Mouse (Mus musculus) hindbrain, embryonic 15.5 days (tissue): ENCODE measurements at regions not wholly inside any gene's neighbourhood (a gene's known extent, or its start where the extent isn't known, plus 50 kb on each side); places are given as distances from the start of the nearest gene placed in this dataset.

Experiments used
- ATAC-seq: fragments of 200-750 bp; cut with Nextera tagmentation; 2 replicates; pipeline ENCODE4 v1.8.0; 2017; ENCODE audit warnings: low read depth, moderate number of reproducible peaks, moderate TSS enrichment; ENCODE audit not compliant: low FRiP score
- H3K27ac ChIP-seq: fragments of 300-500 bp; sonication (generic); replicated peaks from 2 replicates; pipeline ENCODE4 v1.5.1; 2015; ENCODE audit warnings: mild to moderate bottlenecking, inconsistent platforms
- H3K27me3 ChIP-seq: fragments of 300-500 bp; sonication (generic); 2 replicates; pipeline ENCODE4 v1.6.1; 2015; ENCODE audit warnings: control low read depth, inconsistent platforms
- H3K36me3 ChIP-seq: fragments of 300-500 bp; sonication (generic); 2 replicates; pipeline ENCODE4 v1.6.1; 2015; ENCODE audit warnings: control low read depth, inconsistent platforms
- H3K4me1 ChIP-seq: fragments of 300-500 bp; sonication (generic); replicated peaks from 2 replicates; pipeline ENCODE4 v1.6.1; 2015; ENCODE audit warnings: control low read depth, inconsistent platforms
- H3K4me2 ChIP-seq: fragments of 300-500 bp; sonication (generic); 2 replicates; pipeline ENCODE4 v1.6.1; 2015; ENCODE audit warnings: moderate library complexity, mild to moderate bottlenecking, inconsistent platforms
- H3K4me3 ChIP-seq: fragments of 300-500 bp; sonication (generic); 2 replicates; pipeline ENCODE4 v1.5.1; 2015; ENCODE audit warnings: mild to moderate bottlenecking, inconsistent platforms
- H3K9ac ChIP-seq: fragments of 300-500 bp; sonication (generic); 2 replicates; pipeline ENCODE4 v1.6.1; 2015; ENCODE audit warnings: inconsistent platforms
- H3K9me3 ChIP-seq: fragments of 300-500 bp; sonication (generic); 2 replicates; pipeline ENCODE4 v1.6.1; 2016; ENCODE audit warnings: control low read depth, inconsistent platforms
- WGBS: fragments of 180-500 bp; shearing (Covaris S2); methylation state at CpG from one replicate; pipeline ENCODE4 v1.1.7; 2015; 5-methylcytosine and 5-hydroxymethylcytosine counted together

DNA sequence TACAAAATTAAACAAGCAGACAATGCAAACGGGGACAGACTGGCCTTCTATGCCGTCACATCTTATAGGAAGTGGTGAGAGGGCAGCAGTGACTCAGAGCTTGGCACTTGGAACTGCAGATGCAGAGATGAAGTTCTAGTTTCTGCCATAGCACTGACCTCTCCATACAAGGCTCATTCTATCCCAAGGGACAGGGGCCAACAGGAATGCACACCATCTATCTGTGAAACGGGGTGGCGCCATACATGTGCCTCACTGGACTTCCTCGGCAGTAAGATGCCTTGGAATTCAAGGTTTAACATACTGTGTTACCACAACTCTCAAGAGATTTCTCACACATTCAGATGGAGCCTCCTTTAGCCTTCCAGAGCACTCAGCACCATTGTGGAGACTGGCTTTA is 495.6 kb upstream of the Pkn2 start:
- no peak overlapping the region for H3K9ac ChIP-seq
- 93% methylated on average over 5 of the region's 5 CpGs for WGBS
- 0 out of 2 replicates have a peak, but pooled peaks cover 3% of the 10 kb centered on the region for H3K27me3 ChIP-seq
- H3K4me1 ChIP-seq = peaks cover 8% of the 10 kb centered on the region
- H3K27ac ChIP-seq = no peak overlapping the region
- no peaks in the 10 kb centered on the region for H3K36me3 ChIP-seq
- H3K4me3 ChIP-seq = no peak overlapping the region
- ATAC-seq = no peak
- no peak overlapping the region for H3K4me2 ChIP-seq
- H3K9me3 ChIP-seq = no peaks in the 10 kb centered on the region

DNA sequence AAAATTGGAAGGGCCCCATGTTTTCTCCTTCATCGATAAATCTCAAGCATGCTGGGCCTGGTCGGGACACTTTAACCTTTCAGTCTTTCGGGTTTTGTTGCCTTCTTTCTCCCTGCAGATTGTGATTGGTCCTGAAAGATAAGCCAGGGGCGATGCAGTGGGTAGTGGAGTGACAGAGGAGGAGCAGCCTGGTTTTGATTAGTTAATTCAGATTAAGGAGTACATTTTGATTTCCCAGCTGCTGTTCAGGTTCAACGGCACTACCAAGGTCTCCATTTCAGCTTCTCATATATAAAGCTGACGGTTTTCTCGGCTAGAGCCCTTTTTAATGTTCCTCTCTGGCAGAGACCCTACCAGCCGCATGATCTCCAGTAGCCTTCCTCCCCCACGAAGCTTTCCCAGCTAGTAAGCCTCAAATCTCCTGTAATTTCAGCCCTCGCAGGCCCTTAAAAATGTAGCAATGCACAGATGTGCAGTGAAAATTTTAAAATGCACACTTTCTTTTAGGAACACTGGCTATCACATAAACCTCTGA is 493.8 kb upstream of the Pkn2 start:
- H3K27ac ChIP-seq = no peak overlapping the region
- H3K36me3 ChIP-seq = no peaks in the 10 kb centered on the region
- H3K27me3 ChIP-seq = no peaks in the 10 kb centered on the region
- no peak overlapping the region for H3K4me2 ChIP-seq
- H3K4me1 ChIP-seq = peaks cover 8% of the 10 kb centered on the region
- 60% methylated on average over 10 of the region's 10 CpGs for WGBS
- H3K9me3 ChIP-seq = no peaks in the 10 kb centered on the region
- no peak for ATAC-seq
- H3K4me3 ChIP-seq = no peak overlapping the region
- no peak overlapping the region for H3K9ac ChIP-seq

DNA sequence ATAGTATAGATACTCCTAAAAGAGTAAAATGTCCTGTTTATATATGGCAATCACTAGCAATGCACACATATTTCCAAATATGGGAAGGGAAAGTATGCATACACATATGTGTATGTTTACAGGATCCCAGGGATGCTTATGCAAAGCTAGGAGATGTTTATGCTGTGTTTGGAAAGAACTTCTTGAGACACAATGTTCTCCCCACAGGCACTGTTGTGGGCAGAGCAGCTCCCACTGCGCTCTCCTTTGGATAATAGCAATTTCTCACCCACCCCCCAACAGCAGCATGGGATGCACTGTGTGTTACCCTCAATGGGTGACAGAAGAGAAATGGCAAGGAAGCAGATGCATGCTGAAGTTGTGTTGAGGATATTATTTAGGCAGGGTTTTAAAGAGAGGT is 491.7 kb upstream of the Pkn2 start:
- 97% methylated on average over 1 of the region's 1 CpGs for WGBS
- no peak for ATAC-seq
- H3K4me2 ChIP-seq = no peak overlapping the region

DNA sequence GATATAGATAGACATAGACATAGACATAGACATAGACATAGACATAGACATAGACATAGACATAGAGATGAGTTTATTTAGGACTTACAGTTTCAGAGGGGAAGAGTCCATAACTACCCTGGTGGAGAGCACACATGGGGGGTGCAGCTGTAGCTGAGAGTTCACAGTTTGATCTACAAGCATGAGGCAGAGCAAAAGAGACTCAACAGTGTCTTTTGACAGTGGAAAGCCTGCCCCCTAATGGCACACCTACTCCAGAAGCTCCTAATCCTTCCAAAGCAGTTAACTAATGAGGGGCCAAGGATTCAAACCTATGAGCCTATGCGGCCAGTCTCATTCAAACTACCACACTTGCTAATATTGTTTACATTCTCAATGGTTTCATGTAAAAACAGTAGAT is 487.2 kb upstream of the Pkn2 start:
- Histone ChIP-seq H3K4me3 (no peak overlapping the region), H3K27ac (no peak overlapping the region), H3K27me3 (no peaks in the 10 kb centered on the region), H3K36me3 (no peaks in the 10 kb centered on the region), H3K4me1 (no peaks in the 10 kb centered on the region), H3K4me2 (no peak overlapping the region), H3K9me3 (no peaks in the 10 kb centered on the region), H3K9ac (no peak overlapping the region)
- WGBS = 90% methylated on average over 1 of the region's 1 CpGs
- no peak for ATAC-seq

More for the DNA sequence above, 491.7 kb upstream of the Pkn2 start:
- no peak overlapping the region for H3K9ac ChIP-seq
- no peaks in the 10 kb centered on the region for H3K36me3 ChIP-seq
- no peaks in the 10 kb centered on the region for H3K9me3 ChIP-seq
- no peak overlapping the region for H3K27ac ChIP-seq
- no peak overlapping the region for H3K4me3 ChIP-seq
- H3K27me3 ChIP-seq = no peaks in the 10 kb centered on the region
- no peaks in the 10 kb centered on the region for H3K4me1 ChIP-seq

DNA sequence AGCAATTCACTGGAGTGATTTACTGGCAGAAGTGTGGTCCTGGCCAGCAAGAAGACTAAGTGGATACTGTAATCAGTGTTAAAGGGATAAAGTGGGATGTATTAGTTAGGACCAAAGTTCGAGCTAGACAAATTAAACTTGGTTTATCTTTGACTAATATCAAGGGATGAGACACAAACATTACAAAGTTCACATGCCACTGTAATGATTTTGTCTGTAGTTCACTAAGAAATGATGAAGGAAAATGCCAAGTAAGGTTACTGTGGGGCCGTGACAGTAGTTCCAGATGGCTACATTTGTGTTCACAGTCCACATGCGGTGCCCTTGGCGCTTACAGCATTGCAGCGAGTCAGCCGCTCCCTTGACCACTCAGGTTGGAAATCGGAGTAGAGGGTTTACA is 458.2 kb upstream of the Pkn2 start:
- H3K4me1 ChIP-seq = no peaks in the 10 kb centered on the region
- no peaks in the 10 kb centered on the region for H3K36me3 ChIP-seq
- no peak overlapping the region for H3K4me3 ChIP-seq
- no peaks in the 10 kb centered on the region for H3K27me3 ChIP-seq
- no peak overlapping the region for H3K27ac ChIP-seq
- H3K9me3 ChIP-seq = no peaks in the 10 kb centered on the region
- whole genome bisulfite sequencing = 91% methylated on average over 7 of the region's 7 CpGs
- no peak overlapping the region for H3K9ac ChIP-seq
- ATAC-seq = no peak
- H3K4me2 ChIP-seq = no peak overlapping the region

DNA sequence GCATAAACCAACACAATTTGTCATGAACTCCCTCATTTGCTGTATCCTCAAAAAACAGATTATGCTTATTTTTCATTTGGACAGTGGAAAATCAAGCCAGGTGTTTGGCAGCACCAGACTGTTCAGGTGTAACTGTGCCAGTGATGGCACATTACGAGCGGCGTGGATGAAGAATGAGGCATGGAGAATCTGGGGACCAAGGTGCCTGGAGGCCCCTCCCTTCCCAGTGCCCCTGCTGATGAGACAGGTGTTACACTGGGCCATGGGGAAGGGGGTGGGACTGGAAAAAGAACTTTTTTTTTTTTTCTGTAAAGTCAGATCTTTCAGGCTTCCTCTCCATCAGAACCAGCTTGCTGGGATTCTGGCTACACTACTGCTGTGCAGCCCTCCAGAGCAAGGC is 451.5 kb upstream of the Pkn2 start:
- no peaks in the 10 kb centered on the region for H3K27me3 ChIP-seq
- no peaks in the 10 kb centered on the region for H3K9me3 ChIP-seq
- H3K4me3 ChIP-seq = no peak overlapping the region
- WGBS = 84% methylated on average over 3 of the region's 3 CpGs
- H3K36me3 ChIP-seq = no peaks in the 10 kb centered on the region
- no peak overlapping the region for H3K9ac ChIP-seq
- no peak overlapping the region for H3K4me2 ChIP-seq
- H3K27ac ChIP-seq = no peak overlapping the region
- no peaks in the 10 kb centered on the region for H3K4me1 ChIP-seq
- ATAC-seq = 0 out of 2 replicates have a peak, but pooled peaks have one; percentile 54

DNA sequence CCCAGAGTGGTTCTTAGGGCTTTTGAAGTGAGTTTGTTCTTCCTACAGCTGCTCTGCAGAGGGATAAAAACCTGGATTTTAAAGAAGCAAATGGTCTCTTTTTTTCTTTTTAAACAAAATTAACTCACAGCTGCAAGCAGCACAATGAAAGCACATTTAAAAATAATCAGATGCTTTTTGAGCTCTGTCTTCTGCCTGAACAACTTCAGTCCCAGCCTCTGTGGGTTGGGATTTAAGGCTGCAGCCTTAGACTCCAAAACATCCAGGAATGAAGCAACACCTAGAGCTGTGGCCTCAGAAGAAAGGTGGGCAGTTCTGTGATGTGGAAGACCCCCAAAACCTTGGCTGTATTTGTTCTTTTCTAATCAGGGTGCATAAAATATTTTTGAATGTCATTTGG is 446.7 kb upstream of the Pkn2 start:
- no peak overlapping the region for H3K27ac ChIP-seq
- no peaks in the 10 kb centered on the region for H3K36me3 ChIP-seq
- H3K4me2 ChIP-seq = no peak overlapping the region
- no peak overlapping the region for H3K9ac ChIP-seq
- H3K4me1 ChIP-seq = no peaks in the 10 kb centered on the region
- no peak for ATAC-seq
- no peaks in the 10 kb centered on the region for H3K27me3 ChIP-seq
- no peaks in the 10 kb centered on the region for H3K9me3 ChIP-seq
- no peak overlapping the region for H3K4me3 ChIP-seq

DNA sequence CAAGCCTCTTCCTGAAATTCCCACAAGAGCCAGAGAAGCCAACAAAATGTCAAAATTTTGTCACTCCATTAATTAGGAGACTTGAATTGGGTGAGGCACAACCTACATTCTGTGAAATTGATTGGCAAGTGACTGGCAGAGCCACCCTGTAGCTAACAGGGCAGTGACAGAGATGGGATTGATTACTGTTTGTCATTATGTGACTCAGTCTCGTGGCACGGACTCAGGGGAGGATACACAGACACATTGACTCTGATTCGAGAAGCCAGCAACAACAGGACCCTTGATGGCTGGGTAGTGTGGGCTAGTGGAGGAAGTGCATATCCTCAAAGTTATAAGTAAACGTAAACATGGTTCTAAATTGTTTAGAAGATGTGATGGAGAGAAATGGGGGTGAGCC is 445.8 kb upstream of the Pkn2 start:
- Histone ChIP-seq H3K9ac (no peak overlapping the region), H3K9me3 (no peaks in the 10 kb centered on the region), H3K4me3 (no peak overlapping the region), H3K27me3 (no peaks in the 10 kb centered on the region), H3K27ac (no peak overlapping the region), H3K4me2 (no peak overlapping the region), H3K4me1 (no peaks in the 10 kb centered on the region), H3K36me3 (no peaks in the 10 kb centered on the region)
- WGBS = 69% methylated on average over 4 of the region's 4 CpGs
- ATAC-seq = no peak

DNA sequence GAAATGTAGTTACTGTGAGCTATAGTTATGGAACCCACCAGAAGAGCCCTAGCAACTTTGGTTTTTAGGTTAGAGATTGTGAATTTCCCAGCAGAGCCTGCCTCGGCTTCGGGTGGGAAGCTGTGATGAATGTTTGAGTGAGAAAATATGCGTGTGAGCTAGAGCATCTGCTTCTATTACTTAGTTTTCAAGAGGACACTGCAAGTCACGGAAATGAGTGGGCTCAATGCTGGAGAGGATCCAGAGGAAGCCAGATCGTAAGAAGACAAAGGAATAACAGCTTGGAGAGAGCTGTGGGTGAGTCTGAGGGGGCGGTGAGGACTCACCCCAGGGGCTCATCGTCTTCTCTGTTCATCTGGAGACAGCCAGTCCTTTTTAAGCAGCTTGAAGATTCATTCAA is 434.7 kb upstream of the Pkn2 start:
- WGBS = 52% methylated on average over 7 of the region's 7 CpGs
- no peaks in the 10 kb centered on the region for H3K27me3 ChIP-seq
- no peaks in the 10 kb centered on the region for H3K9me3 ChIP-seq
- H3K4me1 ChIP-seq = no peaks in the 10 kb centered on the region
- no peak overlapping the region for H3K4me2 ChIP-seq
- H3K36me3 ChIP-seq = no peaks in the 10 kb centered on the region
- H3K27ac ChIP-seq = no peak overlapping the region
- ATAC-seq = no peak
- H3K9ac ChIP-seq = no peak overlapping the region
- no peak overlapping the region for H3K4me3 ChIP-seq

DNA sequence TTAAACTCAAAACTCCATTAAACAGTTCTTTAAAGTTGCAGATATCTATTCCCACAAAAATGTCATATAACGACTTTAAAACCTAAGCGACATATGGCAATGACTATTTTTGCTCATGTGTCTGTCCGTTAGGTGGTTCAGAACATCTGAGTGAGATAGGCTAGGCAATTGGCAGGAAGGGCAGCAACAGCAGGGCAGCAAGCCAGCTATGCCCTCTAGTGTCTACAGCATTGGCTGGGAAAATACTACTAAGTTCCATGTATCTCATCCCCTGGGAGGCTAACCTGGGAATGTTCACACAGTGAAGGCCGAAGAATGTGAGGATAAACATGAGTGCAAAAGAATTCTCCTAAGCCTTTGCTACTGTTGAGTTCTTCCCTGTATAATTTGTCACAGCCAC is 410.0 kb upstream of the Pkn2 start:
- no peaks in the 10 kb centered on the region for H3K4me1 ChIP-seq
- H3K4me2 ChIP-seq = no peak overlapping the region
- H3K27ac ChIP-seq = no peak overlapping the region
- H3K9me3 ChIP-seq = no peaks in the 10 kb centered on the region
- no peak overlapping the region for H3K4me3 ChIP-seq
- no peaks in the 10 kb centered on the region for H3K27me3 ChIP-seq
- H3K9ac ChIP-seq = no peak overlapping the region
- WGBS = 90% methylated on average over 4 of the region's 4 CpGs
- H3K36me3 ChIP-seq = no peaks in the 10 kb centered on the region
- no peak for ATAC-seq

DNA sequence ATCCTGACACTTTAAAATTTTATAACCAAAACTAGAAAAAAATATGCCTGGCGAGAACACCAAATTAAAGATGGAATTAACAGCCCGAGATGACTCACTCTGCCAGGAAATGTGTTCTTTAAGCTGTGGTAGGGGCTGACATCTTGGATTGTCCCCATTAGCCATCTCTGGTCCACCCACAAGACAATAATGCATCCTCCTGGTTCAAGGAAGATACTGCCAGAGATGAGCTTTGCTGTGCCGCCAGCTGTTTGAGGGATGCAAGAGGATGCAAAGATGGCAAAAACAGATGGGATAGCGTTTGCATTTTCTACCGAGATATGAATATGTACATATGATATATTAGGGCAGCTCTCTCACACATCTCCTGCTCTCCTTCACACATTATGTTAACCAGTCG is 382.3 kb upstream of the Pkn2 start:
- Histone ChIP-seq H3K9me3 (no peaks in the 10 kb centered on the region), H3K4me1 (no peaks in the 10 kb centered on the region), H3K4me2 (no peak overlapping the region), H3K4me3 (no peak overlapping the region), H3K27ac (no peak overlapping the region), H3K27me3 (no peaks in the 10 kb centered on the region), H3K36me3 (no peaks in the 10 kb centered on the region), H3K9ac (no peak overlapping the region)
- 93% methylated on average over 6 of the region's 6 CpGs for WGBS
- no peak for ATAC-seq

DNA sequence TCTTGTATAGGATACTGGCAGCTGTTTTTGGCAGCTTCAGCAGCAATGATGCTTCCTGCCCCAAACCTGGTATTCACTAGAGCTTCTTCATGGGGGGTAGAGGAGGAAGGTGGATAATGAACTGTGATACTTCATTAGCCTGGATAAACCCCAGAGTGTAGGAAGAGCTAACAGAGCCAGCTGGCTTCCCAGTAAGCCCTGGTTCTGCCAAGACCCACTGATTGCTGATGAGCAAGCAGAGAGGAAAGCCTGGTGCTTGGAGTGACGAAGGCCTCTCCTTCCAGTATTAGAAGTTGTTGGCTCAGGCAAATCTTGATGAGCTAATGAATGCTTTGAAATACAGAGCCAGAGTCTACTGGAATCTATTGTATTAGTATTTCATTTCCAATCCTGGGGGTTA is 370.8 kb upstream of the Pkn2 start:
- 74% methylated on average over 1 of the region's 1 CpGs for WGBS
- H3K27me3 ChIP-seq = no peaks in the 10 kb centered on the region
- H3K4me2 ChIP-seq = no peak overlapping the region
- no peak overlapping the region for H3K4me3 ChIP-seq
- no peaks in the 10 kb centered on the region for H3K9me3 ChIP-seq
- no peak overlapping the region for H3K27ac ChIP-seq
- ATAC-seq = peak; percentile 48; the same call in 1 of the 2 replicates
- no peaks in the 10 kb centered on the region for H3K4me1 ChIP-seq
- H3K9ac ChIP-seq = no peak overlapping the region
- H3K36me3 ChIP-seq = no peaks in the 10 kb centered on the region

DNA sequence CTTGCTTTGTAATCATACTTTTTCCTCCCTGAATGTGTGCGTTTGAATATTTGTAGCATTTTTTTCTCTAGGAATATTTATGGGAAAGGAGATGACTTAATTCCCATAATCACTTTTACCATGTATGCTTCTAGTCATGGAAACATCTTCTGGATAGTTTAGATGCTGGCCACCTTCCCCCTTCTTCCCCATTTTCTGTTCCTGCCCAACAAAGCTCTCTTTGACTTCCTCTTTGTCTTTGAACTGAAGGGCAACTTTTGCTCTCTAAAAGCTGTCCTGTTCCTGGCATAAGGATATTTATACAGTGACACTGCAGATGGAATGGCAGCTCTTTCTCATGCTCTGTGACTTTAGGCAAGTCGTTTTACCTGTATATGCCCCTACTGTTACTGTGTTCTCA is 370.2 kb upstream of the Pkn2 start:
- 81% methylated on average over 2 of the region's 2 CpGs for WGBS
- no peaks in the 10 kb centered on the region for H3K27me3 ChIP-seq
- no peak overlapping the region for H3K4me2 ChIP-seq
- no peak overlapping the region for H3K9ac ChIP-seq
- H3K27ac ChIP-seq = no peak overlapping the region
- H3K36me3 ChIP-seq = no peaks in the 10 kb centered on the region
- no peak overlapping the region for H3K4me3 ChIP-seq
- H3K4me1 ChIP-seq = no peaks in the 10 kb centered on the region
- no peaks in the 10 kb centered on the region for H3K9me3 ChIP-seq
- no peak for ATAC-seq
